Mouse (Mus musculus) C2C12 (cell line): ENCODE measurements around the gene Egflam.

Source experiments
- CEBPB ChIP-seq: IDR thresholded peaks from one replicate; pipeline ENCODE4 v1.6.1; 2011; ENCODE audit warnings: low read depth, mild to moderate bottlenecking, control low read depth, moderate library complexity
- CTCF ChIP-seq: IDR thresholded peaks from one replicate; pipeline ENCODE4 v1.5.1; 2011; ENCODE audit not compliant: control insufficient read depth, insufficient read depth, insufficient read length
- MAX ChIP-seq: IDR thresholded peaks from one replicate; pipeline ENCODE4 v1.6.1; 2011; ENCODE audit warnings: mild to moderate bottlenecking, control low read depth
- MYOD1 ChIP-seq: IDR thresholded peaks from one replicate; pipeline ENCODE4 v1.6.1; 2011; ENCODE audit warnings: low read depth; ENCODE audit not compliant: control insufficient read depth, insufficient read length
- MYOG ChIP-seq: IDR thresholded peaks from one replicate; pipeline ENCODE4 v1.6.1; 2011; ENCODE audit not compliant: control insufficient read depth, insufficient read length; ENCODE audit errors: extremely low read depth
- USF1 ChIP-seq: IDR thresholded peaks from one replicate; pipeline ENCODE4 v1.6.1; 2011; ENCODE audit warnings: low read depth, mild to moderate bottlenecking, control low read depth, moderate library complexity

DNA sequence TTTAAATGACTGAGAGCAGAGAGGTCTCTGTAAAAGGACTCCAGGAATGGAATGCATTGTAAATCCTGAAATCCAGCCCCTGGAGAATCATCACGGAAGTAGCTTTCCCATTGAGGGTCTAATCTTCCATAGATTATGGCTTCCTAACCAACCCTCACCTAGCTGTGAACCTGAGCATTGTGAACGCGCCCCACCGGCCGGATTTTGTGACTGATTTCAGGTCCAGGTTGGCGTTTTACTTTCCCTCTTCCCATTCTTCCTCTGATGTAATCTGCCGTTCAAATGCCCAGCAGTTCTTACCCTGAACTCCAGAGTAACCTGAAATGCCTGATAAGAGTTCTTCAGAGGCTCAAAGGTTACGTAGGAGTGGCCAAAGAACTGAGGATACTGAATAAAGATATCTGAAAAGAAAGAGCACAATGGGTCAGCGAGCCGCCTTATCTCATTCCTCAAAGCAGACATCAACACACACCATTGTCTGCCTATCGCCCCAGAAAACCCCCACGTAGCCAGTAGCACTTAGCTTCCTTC, 146.0 kb downstream of the Egflam start:
- TF ChIP-seq CTCF (no peak), CEBPB (no peak), MAX (no peak), USF1 (no peak), MYOD1 (no peak), MYOG (no peak)
